Mouse (Mus musculus) NIH3T3 (cell line): Measurements from ENCODE around the gene Lsamp.
A peak's percentile ranks its signal among the peaks of the same experiment; 100 is the strongest.

ENCODE experiments used
- DNase-seq: peaks from one replicate; pipeline ENCODE4 v3.0.0-alpha.2; 2012; ENCODE audit warnings: low read depth

Lsamp gene

GRCm38 (mm10) chr16:41258145-41259035, 1274.2 kb downstream of the Lsamp start:
- DNase-seq: peak; percentile 60

- DNase-seq: no peak
These were observed 1292.0 kb downstream of the Lsamp start for GRCm38 (mm10) chr16:41275999-41276671.

- no peak for DNase-seq
These were observed 1333.8 kb downstream of the Lsamp start for GRCm38 (mm10) chr16:41317992-41318391.

- no peak for DNase-seq
These were observed 1359.3 kb downstream of the Lsamp start for GRCm38 (mm10) chr16:41343431-41343830.

- DNase-seq: no peak
These were observed 1381.0 kb downstream of the Lsamp start for GRCm38 (mm10) chr16:41365138-41365537.

GRCm38 (mm10) chr16:41383702-41384101, 1399.5 kb downstream of the Lsamp start:
- no peak for DNase-seq

GRCm38 (mm10) chr16:41384288-41384687, 1400.1 kb downstream of the Lsamp start:
- DNase-seq: no peak

GRCm38 (mm10) chr16:41408850-41409249, 1424.7 kb downstream of the Lsamp start:
- peak; percentile 1 for DNase-seq

GRCm38 (mm10) chr16:41410671-41411070, 1426.5 kb downstream of the Lsamp start:
- DNase-seq: no peak

- no peak for DNase-seq
These were observed 1433.2 kb downstream of the Lsamp start for GRCm38 (mm10) chr16:41417363-41417762.

- DNase-seq: no peak
These were observed 1483.2 kb downstream of the Lsamp start for GRCm38 (mm10) chr16:41467391-41467790.

- DNase-seq: no peak
These were observed 1494.5 kb downstream of the Lsamp start for GRCm38 (mm10) chr16:41478694-41479093.

- DNase-seq: no peak
These were observed 1497.7 kb downstream of the Lsamp start for GRCm38 (mm10) chr16:41481832-41482231.

- DNase-seq: no peak
These were observed 1526.9 kb downstream of the Lsamp start for GRCm38 (mm10) chr16:41510915-41511552.

- no peak for DNase-seq
These were observed 1537.4 kb downstream of the Lsamp start for GRCm38 (mm10) chr16:41521566-41521965.

- no peak for DNase-seq
These were observed 1540.1 kb downstream of the Lsamp start for GRCm38 (mm10) chr16:41524266-41524665.

- DNase-seq: no peak
These were observed 1548.7 kb downstream of the Lsamp start for GRCm38 (mm10) chr16:41532661-41533551.

- DNase-seq: no peak
These were observed 1549.5 kb downstream of the Lsamp start for GRCm38 (mm10) chr16:41533686-41534085.

GRCm38 (mm10) chr16:41535806-41536205, 1551.6 kb downstream of the Lsamp start:
- no peak for DNase-seq

GRCm38 (mm10) chr16:41542641-41543040, 1558.5 kb downstream of the Lsamp start:
- no peak for DNase-seq

GRCm38 (mm10) chr16:41551164-41551563, 1567.0 kb downstream of the Lsamp start:
- no peak for DNase-seq

- no peak for DNase-seq
These were observed 1567.7 kb downstream of the Lsamp start for GRCm38 (mm10) chr16:41551851-41552262.
